Mouse (Mus musculus) limb, embryonic 10.5 days (tissue): Measurements from ENCODE around the gene Pde6b. TPM values are rescaled to one million over a fixed set of nuclear protein-coding genes. Genes with fewer than 3 reads are reported as not detected.
A peak's percentile ranks its signal among the peaks of the same experiment; 100 is the strongest.

Experiments
- DNase-seq: peaks from one replicate; pipeline ENCODE4 v3.0.0-alpha.2; 2017; ENCODE audit warnings: low spot score
- H3K27ac ChIP-seq: fragments of 300-500 bp; sonication (generic); 2 replicates; pipeline ENCODE4 v1.5.1; 2016; ENCODE audit warnings: mild to moderate bottlenecking
- H3K27me3 ChIP-seq: fragments of 300-500 bp; sonication (generic); 2 replicates; pipeline ENCODE4 v1.6.1; 2016; ENCODE audit warnings: low read depth, mild to moderate bottlenecking; ENCODE audit not compliant: poor library complexity, severe bottlenecking
- H3K36me3 ChIP-seq: fragments of 300-500 bp; sonication (generic); 2 replicates; pipeline ENCODE4 v1.6.1; 2016; ENCODE audit warnings: mild to moderate bottlenecking, moderate library complexity
- H3K4me1 ChIP-seq: fragments of 300-500 bp; sonication (generic); 2 replicates; pipeline ENCODE4 v1.6.1; 2016
- H3K4me3 ChIP-seq: fragments of 300-500 bp; sonication (generic); 2 replicates; pipeline ENCODE4 v1.5.1; 2016; ENCODE audit warnings: mild to moderate bottlenecking, moderate library complexity
- H3K9me3 ChIP-seq: fragments of 300-500 bp; sonication (generic); replicated peaks from 2 replicates; pipeline ENCODE4 v1.6.1; 2016; ENCODE audit warnings: mild to moderate bottlenecking
- WGBS: fragments of 180-500 bp; shearing (Covaris S2); methylation state at CpG from one replicate; pipeline ENCODE4 v1.1.7; 2016; 5-methylcytosine and 5-hydroxymethylcytosine counted together
- polyA plus RNA-seq: library from polyadenylated mRNA; unstranded; fragments of >200 nt; fragmentation: Nextera tagmentation; extraction: Ambion mirVana; gene quantifications from 2 replicates; pipeline ENCODE4 v1.2.1, GENCODE M21; 2016

Gene Pde6b
- 0.11 and 0.34 TPM in 2 replicates for polyA plus RNA-seq

GRCm38 (mm10) chr5:108388201-108388600, at the start of gene Pde6b:
Gene Pde6b (plus strand): TSS chr5:108388391.
- H3K27ac ChIP-seq: no peak within 1 kb of the TSS
- DNase-seq: no peak
- no peaks in the 10 kb centered on the region for H3K27me3 ChIP-seq
- no peaks in the 10 kb centered on the region for H3K9me3 ChIP-seq
- no peaks in the 10 kb centered on the region for H3K4me1 ChIP-seq
- WGBS: 80% methylated on average over 7 of the region's 7 CpGs
- no peaks in the 10 kb centered on the region for H3K36me3 ChIP-seq
- no peak within 1 kb of the TSS for H3K4me3 ChIP-seq

GRCm38 (mm10) chr5:108343680-108344170, 44.5 kb upstream of the Pde6b start:
- no peaks in the 10 kb centered on the region for H3K4me1 ChIP-seq
- H3K36me3 ChIP-seq: peaks cover 53% of the 10 kb centered on the region
- no peaks in the 10 kb centered on the region for H3K9me3 ChIP-seq
- no peak overlapping the region for H3K4me3 ChIP-seq
- H3K27ac ChIP-seq: no peak overlapping the region
- no peak for DNase-seq
- no peaks in the 10 kb centered on the region for H3K27me3 ChIP-seq
- WGBS: 93% methylated on average over 4 of the region's 4 CpGs

GRCm38 (mm10) chr5:108345313-108346071, 42.7 kb upstream of the Pde6b start:
- Histone ChIP-seq H3K4me1 (no peaks in the 10 kb centered on the region), H3K27ac (no peak overlapping the region), H3K27me3 (no peaks in the 10 kb centered on the region), H3K36me3 (peaks cover 53% of the 10 kb centered on the region), H3K9me3 (no peaks in the 10 kb centered on the region), H3K4me3 (no peak overlapping the region)
- WGBS: 90% methylated on average over 10 of the region's 10 CpGs
- DNase-seq: no peak

- Histone ChIP-seq H3K4me1 (no peaks in the 10 kb centered on the region), H3K36me3 (peaks cover 52% of the 10 kb centered on the region), H3K9me3 (no peaks in the 10 kb centered on the region), H3K27me3 (no peaks in the 10 kb centered on the region), H3K27ac (no peak overlapping the region), H3K4me3 (no peak overlapping the region)
- WGBS: 76% methylated on average over 6 of the region's 6 CpGs
- DNase-seq: no peak
Measured at GRCm38 (mm10) chr5:108347843-108348242, 40.3 kb upstream of the Pde6b start.

- no peaks in the 10 kb centered on the region for H3K4me1 ChIP-seq
- H3K9me3 ChIP-seq: no peaks in the 10 kb centered on the region
- no peaks in the 10 kb centered on the region for H3K27me3 ChIP-seq
- no peak overlapping the region for H3K27ac ChIP-seq
- DNase-seq: no peak
- WGBS: 94% methylated on average over 9 of the region's 9 CpGs
- H3K4me3 ChIP-seq: no peak overlapping the region
- peaks cover 37% of the 10 kb centered on the region for H3K36me3 ChIP-seq
Measured at GRCm38 (mm10) chr5:108349511-108350148, 38.6 kb upstream of the Pde6b start.

- WGBS: 85% methylated on average over 2 of the region's 2 CpGs
Measured at GRCm38 (mm10) chr5:108354056-108354455, 34.1 kb upstream of the Pde6b start.

GRCm38 (mm10) chr5:108357862-108358261, 30.3 kb upstream of the Pde6b start:
- Histone ChIP-seq H3K4me1 (no peaks in the 10 kb centered on the region), H3K9me3 (no peaks in the 10 kb centered on the region), H3K27me3 (peaks cover 8% of the 10 kb centered on the region), H3K27ac (no peak overlapping the region), H3K36me3 (no peaks in the 10 kb centered on the region), H3K4me3 (no peak overlapping the region)
- DNase-seq: no peak
- 89% methylated on average over 1 of the region's 1 CpGs for WGBS

More at GRCm38 (mm10) chr5:108354056-108354455, 34.1 kb upstream of the Pde6b start:
- Histone ChIP-seq H3K4me3 (no peak overlapping the region), H3K4me1 (no peaks in the 10 kb centered on the region), H3K9me3 (no peaks in the 10 kb centered on the region), H3K27ac (no peak overlapping the region), H3K27me3 (no peaks in the 10 kb centered on the region), H3K36me3 (peaks cover 15% of the 10 kb centered on the region)
- DNase-seq: no peak

GRCm38 (mm10) chr5:108359491-108359890, 28.7 kb upstream of the Pde6b start:
- Histone ChIP-seq H3K4me1 (no peaks in the 10 kb centered on the region), H3K9me3 (no peaks in the 10 kb centered on the region), H3K4me3 (no peak overlapping the region), H3K36me3 (no peaks in the 10 kb centered on the region), H3K27ac (no peak overlapping the region), H3K27me3 (peaks cover 25% of the 10 kb centered on the region)
- no peak for DNase-seq
- WGBS: 86% methylated on average over 9 of the region's 9 CpGs

GRCm38 (mm10) chr5:108360211-108360610, 28.0 kb upstream of the Pde6b start:
- Histone ChIP-seq H3K4me3 (no peak overlapping the region), H3K9me3 (no peaks in the 10 kb centered on the region), H3K4me1 (no peaks in the 10 kb centered on the region), H3K36me3 (no peaks in the 10 kb centered on the region), H3K27me3 (peaks cover 32% of the 10 kb centered on the region), H3K27ac (no peak overlapping the region)
- WGBS: 91% methylated on average over 4 of the region's 4 CpGs
- DNase-seq: no peak

GRCm38 (mm10) chr5:108362330-108362729, 25.9 kb upstream of the Pde6b start:
- Histone ChIP-seq H3K4me1 (peaks cover 13% of the 10 kb centered on the region), H3K4me3 (no peak overlapping the region), H3K9me3 (no peaks in the 10 kb centered on the region), H3K27ac (no peak overlapping the region), H3K27me3 (peaks cover 53% of the 10 kb centered on the region), H3K36me3 (no peaks in the 10 kb centered on the region)
- DNase-seq: no peak
- 34% methylated on average over 3 of the region's 3 CpGs for WGBS

- DNase-seq: peak; percentile 67
- 1% methylated on average over 60 of the region's 60 CpGs for WGBS
- H3K4me3 ChIP-seq: peak overlapping the region; percentile 53
- H3K27ac ChIP-seq: no peak overlapping the region
- peaks cover 94% of the 10 kb centered on the region for H3K27me3 ChIP-seq
- no peaks in the 10 kb centered on the region for H3K36me3 ChIP-seq
- no peaks in the 10 kb centered on the region for H3K9me3 ChIP-seq
- H3K4me1 ChIP-seq: peaks cover 29% of the 10 kb centered on the region
Measured at GRCm38 (mm10) chr5:108366328-108366983, 21.7 kb upstream of the Pde6b start.

GRCm38 (mm10) chr5:108366984-108367841, 21.0 kb upstream of the Pde6b start:
- H3K4me3 ChIP-seq: peak overlapping the region; percentile 53
- 2% methylated on average over 96 of the region's 100 CpGs for WGBS
- H3K4me1 ChIP-seq: peaks cover 29% of the 10 kb centered on the region
- H3K27ac ChIP-seq: no peak overlapping the region
- DNase-seq: peak; percentile 70
- no peaks in the 10 kb centered on the region for H3K9me3 ChIP-seq
- no peaks in the 10 kb centered on the region for H3K36me3 ChIP-seq
- H3K27me3 ChIP-seq: peaks cover 99% of the 10 kb centered on the region
